7 mouse cellular contexts compared by ENCODE assay signal in genomic region chr5:9725601-9726268, GRCm38 (mm10). TPM values are rescaled to one million over a fixed set of nuclear protein-coding genes. Genes with fewer than 3 reads are reported as not detected.
DNase-seq lines count a peak whose midpoint lies in the region; ATAC-seq and TF ChIP-seq lines count a peak whose summit lies in the region.

No protein-coding gene starts in this region.

- no peaks in the 10 kb centered on the region for H3K36me3 ChIP-seq in ES-E14 (ENCODE audit: control insufficient read depth, insufficient read depth, low read length, poor library complexity, severe bottlenecking)
- no peaks in the 10 kb centered on the region for H3K36me3 ChIP-seq in embryonic facial prominence, embryonic 13.5 days
- no peaks in the 10 kb centered on the region for H3K36me3 ChIP-seq in hindbrain, embryonic 14.5 days (replicated peaks; ENCODE audit: control insufficient read depth, insufficient read depth)
- no peaks in the 10 kb centered on the region for H3K36me3 ChIP-seq in neural tube, embryonic 15.5 days

- ATAC-seq in embryonic facial prominence, embryonic 13.5 days (ENCODE audit: insufficient number of reproducible peaks, insufficient read depth, low FRiP score, low TSS enrichment, low read depth) = peak; percentile 78
- ATAC-seq in hindbrain, embryonic 14.5 days (ENCODE audit: low FRiP score) = peak; percentile 91
- peak; percentile 94 for ATAC-seq in neural tube, embryonic 15.5 days (ENCODE audit: low FRiP score)

- intact Hi-C loops in left cerebral cortex, postnatal 14 days (cut with DNase I) = no loop called here

- H3K4me1 ChIP-seq in ES-E14 (ENCODE audit: control insufficient read depth in 2 of 2, insufficient read depth in 2 of 2, low read length in 2 of 2, poor library complexity in 1 of 2) = peaks cover 0 to 2% of the 10 kb centered on the region in 2 experiments; a peak in 1 of 4 replicates
- H3K4me1 ChIP-seq in embryonic facial prominence, embryonic 13.5 days = peaks cover 18% of the 10 kb centered on the region
- peaks cover 14% of the 10 kb centered on the region for H3K4me1 ChIP-seq in hindbrain, embryonic 14.5 days (replicated peaks; ENCODE audit: control insufficient read depth, insufficient read depth, low read length)
- H3K4me1 ChIP-seq in neural tube, embryonic 15.5 days = peaks cover 17% of the 10 kb centered on the region; the same call in 1 of the 2 replicates

- peak; percentile 66 for DNase-seq in ES-E14 (ENCODE audit: low read depth, low spot score)
- peak; percentile 17 for DNase-seq in adrenal gland, postnatal 14 days
- peak; percentile 87 for DNase-seq in hindbrain, embryonic 14.5 days (ENCODE audit: low spot score)
- peak; percentile 76 to 79 for DNase-seq in left cerebral cortex, postnatal 14 days (ENCODE audit: low spot score in 2 of 2)
- no peak for DNase-seq in thymus, postnatal 25 days

- H3K9ac ChIP-seq in ES-E14 (ENCODE audit: insufficient read depth, low read depth, low read length, poor library complexity, severe bottlenecking) = no peak overlapping the region
- peak overlapping the region; percentile 54 for H3K9ac ChIP-seq in embryonic facial prominence, embryonic 13.5 days
- H3K9ac ChIP-seq in hindbrain, embryonic 14.5 days = peak overlapping the region; percentile 90
- peak overlapping the region; percentile 84 for H3K9ac ChIP-seq in neural tube, embryonic 15.5 days (replicated peaks)

- H3K27ac ChIP-seq in ES-E14 (ENCODE audit: insufficient read depth, low read depth, low read length, poor library complexity, severe bottlenecking) = no peak overlapping the region
- H3K27ac ChIP-seq in embryonic facial prominence, embryonic 13.5 days = no peak overlapping the region
- H3K27ac ChIP-seq in hindbrain, embryonic 14.5 days = peak overlapping the region; percentile 89
- H3K27ac ChIP-seq in neural tube, embryonic 15.5 days (replicated peaks) = peak overlapping the region; percentile 90

- no peaks in the 10 kb centered on the region for H3K9me3 ChIP-seq in ES-E14 (ENCODE audit: control insufficient read depth, insufficient read depth, low read depth, low read length)
- H3K9me3 ChIP-seq in embryonic facial prominence, embryonic 13.5 days = no peaks in the 10 kb centered on the region
- H3K9me3 ChIP-seq in hindbrain, embryonic 14.5 days (ENCODE audit: control insufficient read depth, low read length) = no peaks in the 10 kb centered on the region
- no peaks in the 10 kb centered on the region for H3K9me3 ChIP-seq in neural tube, embryonic 15.5 days (replicated peaks)

- in situ Hi-C loops in ES-E14 (cut with MboI; ENCODE audit: low sequenced_read_pairs in 2 of 2, unreplicated experiment in 2 of 2) = no loop called here

- WGBS in embryonic facial prominence, embryonic 13.5 days = under 1% methylated on average over 22 of the region's 22 CpGs
- WGBS in hindbrain, embryonic 14.5 days = under 1% methylated on average over 22 of the region's 22 CpGs
- under 1% methylated on average over 22 of the region's 22 CpGs for WGBS in neural tube, embryonic 15.5 days

- peak overlapping the region; percentile 54 to 56 for H3K4me3 ChIP-seq in ES-E14 (ENCODE audit: insufficient read depth in 1 of 2, low read depth in 1 of 2, low read length in 2 of 2, poor library complexity in 1 of 2, severe bottlenecking in 1 of 2)
- H3K4me3 ChIP-seq in embryonic facial prominence, embryonic 13.5 days = peak overlapping the region; percentile 52
- peak overlapping the region; percentile 71 for H3K4me3 ChIP-seq in hindbrain, embryonic 14.5 days (replicated peaks; ENCODE audit: low read length)
- H3K4me3 ChIP-seq in neural tube, embryonic 15.5 days (replicated peaks) = peak overlapping the region; percentile 58

- H3K4me2 ChIP-seq in embryonic facial prominence, embryonic 13.5 days = peak overlapping the region; percentile 91
- H3K4me2 ChIP-seq in hindbrain, embryonic 14.5 days (replicated peaks) = peak overlapping the region; percentile 95
- peak overlapping the region; percentile 93 for H3K4me2 ChIP-seq in neural tube, embryonic 15.5 days

- peaks cover 38% of the 10 kb centered on the region for H3K27me3 ChIP-seq in embryonic facial prominence, embryonic 13.5 days
- no peaks in the 10 kb centered on the region for H3K27me3 ChIP-seq in hindbrain, embryonic 14.5 days (ENCODE audit: control insufficient read depth, insufficient read depth, low read length)
- no peaks in the 10 kb centered on the region for H3K27me3 ChIP-seq in neural tube, embryonic 15.5 days (replicated peaks)

TF ChIP-seq in ES-E14, 5 proteins besides CTCF, POLR2A, EP300 and RAD21:
- TF ChIP-seq MAFK (IDR thresholded peaks at IDR 0.05; ENCODE audit: insufficient read depth, low read depth, low read length) = no peak
- TF ChIP-seq CHD2 (IDR thresholded peaks at IDR 0.05; ENCODE audit: low read depth, low read length) = no peak
- TF ChIP-seq ZC3H11A (IDR thresholded peaks at IDR 0.05; ENCODE audit: borderline replicate concordance, low read depth, low read length) = no peak

RNA-seq across cellular contexts. Expression of gene Grm3, which starts 0.8 kb away (rescaled TPM):
- 0.05 TPM in 1 of 2 replicates, not detected in the other for total RNA-seq in ES-E14 (2012; rRNA removed)
- total RNA-seq in adrenal gland, postnatal 14 days (2021) = 0.22 and 0.23 TPM in 2 replicates
- polyA plus RNA-seq in embryonic facial prominence, embryonic 13.5 days (2015; fragmentation: Nextera tagmentation; extraction: Ambion mirVana) = 0.28 and 0.86 TPM in 2 replicates
- polyA plus RNA-seq in hindbrain, embryonic 14.5 days (2014; fragmentation: Nextera tagmentation; extraction: Ambion mirVana) = 46.2 and 58.4 TPM in 2 replicates
- total RNA-seq in left cerebral cortex, postnatal 14 days (2021) = 100 to 1,000 TPM; 141 to 146 TPM
- polyA plus RNA-seq in neural tube, embryonic 15.5 days (2015; fragmentation: Nextera tagmentation; extraction: Ambion mirVana) = 39.6 and 50.6 TPM in 2 replicates

Comparison
In these comparisons a context has a peak if more than half of its experiments do, and no peak if none do; other contexts are left out.
1. H3K27ac ChIP-seq: peak in hindbrain, embryonic 14.5 days (single experiment) and neural tube, embryonic 15.5 days (single experiment); none in ES-E14 (single experiment) and embryonic facial prominence, embryonic 13.5 days (single experiment).
2. RNA of gene Grm3, which starts 0.8 kb away (total RNA-seq): 141 to 146 TPM in left cerebral cortex, postnatal 14 days; 0.22 to 0.23 TPM in adrenal gland, postnatal 14 days and 0.05 TPM in ES-E14; every median in the first group is over 100 times any median in the second.
3. Peak in every context shown above with its lines, with median percentiles within 50 percentile points of each other: H3K4me3 ChIP-seq, ATAC-seq and H3K4me2 ChIP-seq.